Mouse (Mus musculus) limb, embryonic 15.5 days (tissue): ENCODE results near the gene Cd80. TPM values are rescaled to one million over a fixed set of nuclear protein-coding genes. Genes with fewer than 3 reads are reported as not detected.

Experiments
- ATAC-seq: fragments of 200-750 bp; cut with Nextera tagmentation; 2 replicates; pipeline ENCODE4 v1.8.0; 2017; ENCODE audit warnings: low read depth, moderate TSS enrichment; ENCODE audit not compliant: insufficient number of reproducible peaks, low FRiP score, low TSS enrichment
- H3K27ac ChIP-seq: fragments of 300-500 bp; sonication (generic); 2 replicates; pipeline ENCODE4 v1.5.1; 2015; ENCODE audit warnings: moderate library complexity, mild to moderate bottlenecking, inconsistent platforms
- H3K27me3 ChIP-seq: fragments of 300-500 bp; sonication (generic); 2 replicates; pipeline ENCODE4 v1.6.1; 2015; ENCODE audit warnings: inconsistent platforms
- H3K36me3 ChIP-seq: fragments of 300-500 bp; sonication (generic); 2 replicates; pipeline ENCODE4 v1.6.1; 2015; ENCODE audit warnings: inconsistent platforms
- H3K4me1 ChIP-seq: fragments of 300-500 bp; sonication (generic); 2 replicates; pipeline ENCODE4 v1.6.1; 2015; ENCODE audit warnings: inconsistent platforms
- H3K4me2 ChIP-seq: fragments of 300-500 bp; sonication (generic); 2 replicates; pipeline ENCODE4 v1.6.1; 2015; ENCODE audit warnings: mild to moderate bottlenecking, inconsistent platforms
- H3K4me3 ChIP-seq: fragments of 300-500 bp; sonication (generic); 2 replicates; pipeline ENCODE4 v1.5.1; 2015; ENCODE audit warnings: mild to moderate bottlenecking, inconsistent platforms
- H3K9ac ChIP-seq: fragments of 300-500 bp; sonication (generic); 2 replicates; pipeline ENCODE4 v1.6.1; 2015; ENCODE audit warnings: inconsistent platforms
- H3K9me3 ChIP-seq: fragments of 300-500 bp; sonication (generic); 2 replicates; pipeline ENCODE4 v1.6.1; 2016; ENCODE audit warnings: inconsistent platforms
- WGBS: fragments of 180-500 bp; shearing (Covaris S2); methylation state at CpG from one replicate; pipeline ENCODE4 v1.1.7; 2015; 5-methylcytosine and 5-hydroxymethylcytosine counted together
- polyA plus RNA-seq: library from polyadenylated mRNA; unstranded; fragments of >200 nt; fragmentation: Nextera tagmentation; extraction: Ambion mirVana; gene quantifications from 2 replicates; pipeline ENCODE4 v1.2.1, GENCODE M21; 2015

Cd80 gene
- polyA plus RNA-seq, result 0.35 and 0.38 TPM in 2 replicates

DNA sequence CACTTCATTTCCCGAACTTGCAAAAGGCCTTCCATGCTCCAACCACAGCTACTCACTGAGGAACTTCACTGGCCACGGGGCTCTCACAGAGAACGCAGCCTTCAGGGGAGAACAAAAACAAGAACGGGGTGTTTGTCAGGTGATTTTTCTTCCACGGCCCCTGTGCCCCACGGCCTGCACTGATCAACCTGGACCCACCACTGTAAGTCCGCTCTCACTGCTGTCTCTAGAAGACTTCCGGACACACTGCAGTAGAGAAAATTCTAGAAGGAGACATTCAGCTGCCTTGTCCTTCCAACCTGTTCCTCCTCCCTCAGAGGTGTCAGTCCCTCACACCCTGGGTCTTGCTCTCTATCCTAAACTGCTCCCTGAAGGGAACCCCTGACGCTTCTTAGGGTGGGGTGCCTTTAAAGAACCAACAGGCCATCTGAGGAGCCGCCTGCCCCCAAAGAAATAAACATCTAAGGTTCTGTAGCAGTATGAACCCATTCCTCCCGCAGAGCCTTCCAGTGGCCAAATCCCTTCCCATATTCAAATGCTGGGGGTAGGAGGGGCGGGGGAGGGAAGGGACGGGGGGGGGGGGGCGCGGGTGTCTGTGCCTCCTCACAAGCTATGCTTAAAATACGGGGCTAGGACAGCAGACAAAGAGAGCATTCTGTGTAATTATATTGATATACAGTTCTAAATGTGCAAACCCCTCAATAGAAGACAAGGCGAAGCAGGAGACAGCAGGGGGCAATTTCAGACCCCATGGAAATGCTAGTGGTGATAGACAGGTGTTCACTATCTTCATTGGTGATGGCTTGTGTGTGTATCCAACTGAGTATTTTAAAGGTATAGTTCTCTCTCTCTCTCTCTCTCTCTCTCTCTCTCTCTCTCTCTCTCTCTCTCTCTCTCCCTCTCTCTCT is at the start of gene Cd80:
Gene Cd80 (plus strand): TSS at position 51 of the 908 bp plus-strand sequence.
- H3K4me3 ChIP-seq, result no peak within 1 kb of the TSS
- no peak for ATAC-seq
- H3K27me3 ChIP-seq, result no peaks in the 10 kb centered on the region
- H3K27ac ChIP-seq, result no peak within 1 kb of the TSS
- H3K36me3 ChIP-seq, result no peaks in the 10 kb centered on the region
- peaks cover 9% of the 10 kb centered on the region for H3K4me1 ChIP-seq
- H3K4me2 ChIP-seq, result no peak within 1 kb of the TSS
- no peak within 1 kb of the TSS for H3K9ac ChIP-seq
- H3K9me3 ChIP-seq, result no peaks in the 10 kb centered on the region
- 68% methylated on average over 17 of the region's 17 CpGs for WGBS

DNA sequence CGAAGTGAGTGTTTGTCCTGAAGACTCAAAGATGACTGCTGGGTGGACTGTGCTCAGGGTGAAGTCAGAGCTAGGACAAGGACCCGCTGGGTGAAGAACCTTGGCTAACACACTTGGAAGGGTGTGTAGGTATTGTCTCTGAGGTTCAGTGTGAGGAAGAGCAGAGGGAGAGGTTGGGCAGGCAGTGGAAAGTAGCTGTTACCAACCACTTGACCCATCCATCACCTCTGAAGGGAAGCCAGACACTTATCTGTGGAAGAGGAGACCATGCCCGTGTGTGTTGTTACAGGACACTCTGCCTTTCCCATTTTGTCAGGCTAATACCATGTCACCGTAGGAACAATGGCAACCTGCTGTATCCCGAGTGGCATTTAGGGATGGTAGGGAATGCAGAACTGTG is 49.1 kb upstream of the Cd80 start:
- no peak for ATAC-seq
- Histone ChIP-seq H3K36me3 (no peaks in the 10 kb centered on the region), H3K4me2 (no peak overlapping the region), H3K9me3 (no peaks in the 10 kb centered on the region), H3K9ac (no peak overlapping the region), H3K27me3 (no peaks in the 10 kb centered on the region), H3K4me1 (no peaks in the 10 kb centered on the region), H3K27ac (no peak overlapping the region), H3K4me3 (no peak overlapping the region)
- 77% methylated on average over 5 of the region's 5 CpGs for WGBS

DNA sequence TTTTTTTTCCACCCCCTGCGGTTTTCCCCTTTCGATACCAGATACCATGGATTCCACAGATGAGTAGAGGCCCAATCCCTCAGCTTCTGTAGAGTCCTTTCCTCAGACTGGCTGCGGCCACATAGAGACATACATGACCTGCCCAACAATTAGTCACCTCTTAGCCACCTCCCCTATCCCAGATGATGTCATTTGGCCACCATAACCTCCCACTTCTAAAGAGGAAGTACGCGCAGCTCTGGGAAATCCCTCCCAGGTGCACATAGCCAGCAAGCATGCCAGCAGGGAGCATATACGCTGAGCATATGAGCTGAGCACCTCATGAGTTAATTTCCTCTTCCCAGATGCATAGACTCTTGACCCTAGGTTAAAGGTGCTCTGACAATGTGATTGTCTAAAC is 48.7 kb upstream of the Cd80 start:
- Histone ChIP-seq H3K27ac (no peak overlapping the region), H3K4me1 (no peaks in the 10 kb centered on the region), H3K27me3 (no peaks in the 10 kb centered on the region), H3K9me3 (no peaks in the 10 kb centered on the region), H3K4me3 (no peak overlapping the region), H3K9ac (no peak overlapping the region), H3K4me2 (no peak overlapping the region), H3K36me3 (no peaks in the 10 kb centered on the region)
- ATAC-seq, result no peak
- WGBS, result 79% methylated on average over 6 of the region's 6 CpGs

DNA sequence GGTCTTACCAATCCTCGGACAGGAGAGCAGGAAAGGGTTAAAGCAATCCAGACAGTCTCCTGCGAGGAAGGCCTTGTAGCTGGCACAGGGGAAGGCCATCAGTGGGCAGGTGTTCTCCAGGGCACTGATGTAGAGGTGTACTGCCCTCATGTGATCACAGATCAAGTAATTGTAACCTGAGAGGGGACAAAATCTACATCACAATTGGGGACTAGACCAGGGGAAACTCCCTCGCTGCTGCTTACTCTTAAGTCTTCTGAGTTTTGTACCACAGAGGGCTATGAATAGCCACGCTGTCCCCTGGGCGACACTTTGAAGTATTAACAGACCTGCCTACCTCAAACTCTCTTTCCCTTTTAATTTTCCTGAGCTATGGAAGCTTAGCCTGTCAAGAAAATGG is 47.8 kb upstream of the Cd80 start:
- Histone ChIP-seq H3K36me3 (no peaks in the 10 kb centered on the region), H3K27ac (no peak overlapping the region), H3K4me2 (no peak overlapping the region), H3K27me3 (no peaks in the 10 kb centered on the region), H3K4me3 (no peak overlapping the region), H3K9ac (no peak overlapping the region), H3K4me1 (no peaks in the 10 kb centered on the region), H3K9me3 (no peaks in the 10 kb centered on the region)
- no peak for ATAC-seq
- 37% methylated on average over 5 of the region's 5 CpGs for WGBS

DNA sequence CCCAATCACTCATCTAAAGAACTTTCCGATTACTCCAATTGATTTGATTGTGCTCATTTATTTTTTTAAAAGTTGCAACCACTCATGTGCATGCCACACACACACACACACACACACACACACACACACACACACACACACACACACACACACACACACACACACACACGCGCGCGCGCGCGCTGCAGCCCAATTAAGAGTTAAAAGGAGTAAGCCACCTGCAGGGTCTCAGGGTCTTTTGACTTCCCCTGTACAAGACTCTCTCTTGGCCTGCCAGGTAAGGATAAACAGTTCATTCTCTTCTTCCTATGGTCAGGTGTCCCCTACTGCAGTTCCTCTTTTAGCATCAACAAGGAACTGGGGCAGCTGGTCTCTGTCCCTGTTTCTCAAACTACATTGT is 46.9 kb upstream of the Cd80 start:
- Histone ChIP-seq H3K27ac (no peak overlapping the region), H3K4me2 (no peak overlapping the region), H3K4me1 (no peaks in the 10 kb centered on the region), H3K9me3 (no peaks in the 10 kb centered on the region), H3K27me3 (no peaks in the 10 kb centered on the region), H3K4me3 (no peak overlapping the region), H3K36me3 (no peaks in the 10 kb centered on the region), H3K9ac (no peak overlapping the region)
- WGBS, result 94% methylated on average over 8 of the region's 8 CpGs
- no peak for ATAC-seq

DNA sequence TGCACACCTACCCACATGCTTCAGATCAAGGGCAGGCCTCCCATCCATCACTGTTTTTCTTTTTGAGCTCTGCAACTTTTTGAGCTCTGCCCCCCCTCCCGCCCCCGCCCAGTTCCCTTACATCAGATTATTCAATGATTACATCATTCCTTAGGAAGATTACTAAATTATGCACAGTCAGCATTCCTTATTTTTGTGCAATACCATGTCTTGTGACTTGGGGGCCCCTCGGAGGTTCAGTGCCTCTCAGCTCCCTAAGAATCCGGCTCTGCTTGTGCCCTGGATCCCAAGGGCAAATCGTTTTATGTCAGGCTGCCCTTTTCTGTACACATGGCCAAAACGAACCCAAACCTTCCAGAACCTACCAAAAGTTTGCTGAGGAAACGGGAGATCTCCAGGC is 40.4 kb upstream of the Cd80 start:
- 72% methylated on average over 7 of the region's 7 CpGs for whole genome bisulfite sequencing
- no peak overlapping the region for H3K27ac ChIP-seq
- no peak for ATAC-seq
- no peaks in the 10 kb centered on the region for H3K27me3 ChIP-seq
- H3K4me2 ChIP-seq, result no peak overlapping the region
- no peaks in the 10 kb centered on the region for H3K9me3 ChIP-seq
- no peaks in the 10 kb centered on the region for H3K36me3 ChIP-seq
- H3K9ac ChIP-seq, result no peak overlapping the region
- H3K4me3 ChIP-seq, result no peak overlapping the region
- no peaks in the 10 kb centered on the region for H3K4me1 ChIP-seq

DNA sequence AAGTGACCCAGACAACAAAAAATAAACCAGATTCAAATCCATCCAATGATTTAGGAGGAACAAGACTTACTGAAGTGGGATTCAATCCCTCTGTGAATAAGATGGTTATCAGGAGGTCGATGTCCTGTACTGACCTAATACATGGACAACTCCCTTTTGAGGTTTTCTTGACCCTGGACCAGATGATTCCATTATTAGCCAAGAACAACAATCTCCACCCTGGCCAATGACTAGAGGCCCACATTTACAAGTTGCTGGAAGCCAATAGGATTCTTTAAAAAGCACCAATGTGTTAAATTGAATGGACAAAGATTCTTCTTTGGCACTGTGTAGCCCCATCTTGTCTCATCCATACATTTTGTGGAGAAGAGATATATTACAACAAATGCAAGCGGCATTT is 30.0 kb upstream of the Cd80 start:
- Histone ChIP-seq H3K4me1 (no peaks in the 10 kb centered on the region), H3K9ac (no peak overlapping the region), H3K4me3 (no peak overlapping the region), H3K4me2 (no peak overlapping the region), H3K27ac (no peak overlapping the region), H3K36me3 (no peaks in the 10 kb centered on the region), H3K27me3 (no peaks in the 10 kb centered on the region), H3K9me3 (no peaks in the 10 kb centered on the region)
- WGBS, result 82% methylated on average over 2 of the region's 2 CpGs
- ATAC-seq, result no peak

DNA sequence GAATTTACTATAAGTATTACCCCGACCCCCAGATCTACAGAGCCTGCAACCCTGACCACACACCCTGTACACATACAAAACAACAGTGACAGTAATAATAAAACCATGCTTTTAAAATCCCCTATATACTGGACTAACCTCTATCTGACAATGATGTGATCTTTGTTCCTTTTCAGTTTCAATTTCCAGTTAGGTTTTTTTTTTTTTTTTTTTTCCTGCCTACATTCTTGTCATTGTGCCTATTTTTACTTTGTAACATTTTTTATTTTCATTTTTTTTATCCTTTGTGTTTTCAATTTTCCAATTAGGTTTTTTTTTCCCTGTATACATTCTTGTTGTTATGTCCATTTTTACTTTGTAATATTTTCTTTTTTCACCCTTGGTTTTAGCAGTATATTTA is 29.6 kb upstream of the Cd80 start:
- no peaks in the 10 kb centered on the region for H3K27me3 ChIP-seq
- H3K4me3 ChIP-seq, result no peak overlapping the region
- H3K9me3 ChIP-seq, result no peaks in the 10 kb centered on the region
- H3K4me2 ChIP-seq, result no peak overlapping the region
- 75% methylated on average over 1 of the region's 1 CpGs for WGBS
- no peak overlapping the region for H3K9ac ChIP-seq
- H3K27ac ChIP-seq, result no peak overlapping the region
- ATAC-seq, result no peak
- H3K4me1 ChIP-seq, result no peaks in the 10 kb centered on the region
- H3K36me3 ChIP-seq, result no peaks in the 10 kb centered on the region

DNA sequence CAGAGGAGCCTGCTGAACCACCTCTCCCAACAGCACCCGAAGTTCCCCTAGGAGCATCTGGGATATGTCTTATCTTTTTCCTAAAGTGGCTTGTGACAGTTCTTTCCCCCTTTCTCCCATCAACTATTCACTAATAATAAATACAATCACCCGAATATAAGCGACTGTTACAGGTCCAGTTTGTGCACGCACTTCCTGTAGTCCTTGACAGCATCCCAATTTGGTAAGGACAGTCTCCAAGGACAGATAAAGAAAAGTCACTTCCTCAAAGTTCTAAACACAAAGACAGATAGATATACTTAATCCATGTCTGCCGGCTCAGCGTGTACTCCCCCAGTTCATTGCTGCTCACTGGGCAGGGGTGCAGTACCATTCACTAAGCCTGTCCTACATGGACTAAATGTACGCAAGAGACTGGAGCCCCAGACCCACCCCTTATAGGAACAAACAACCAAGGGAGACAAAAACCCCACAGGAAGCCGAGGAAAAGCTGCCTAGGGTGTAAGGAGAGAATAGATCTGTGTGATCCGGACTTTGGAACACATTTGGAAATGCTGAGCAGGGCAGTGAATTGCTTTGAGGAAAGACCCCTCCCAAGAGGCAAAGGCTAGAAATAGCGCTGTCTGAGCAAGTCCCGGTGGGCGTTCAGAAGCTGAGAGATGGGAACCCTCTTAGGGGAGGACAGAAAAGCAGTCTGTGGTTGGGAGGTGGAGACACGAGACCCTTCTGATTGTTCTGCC is 23.7 kb upstream of the Cd80 start:
- Histone ChIP-seq H3K4me2 (no peak overlapping the region), H3K9ac (no peak overlapping the region), H3K4me3 (no peak overlapping the region), H3K4me1 (no peaks in the 10 kb centered on the region), H3K9me3 (no peaks in the 10 kb centered on the region), H3K27me3 (no peaks in the 10 kb centered on the region), H3K36me3 (no peaks in the 10 kb centered on the region), H3K27ac (no peak overlapping the region)
- WGBS, result 71% methylated on average over 13 of the region's 13 CpGs
- no peak for ATAC-seq

DNA sequence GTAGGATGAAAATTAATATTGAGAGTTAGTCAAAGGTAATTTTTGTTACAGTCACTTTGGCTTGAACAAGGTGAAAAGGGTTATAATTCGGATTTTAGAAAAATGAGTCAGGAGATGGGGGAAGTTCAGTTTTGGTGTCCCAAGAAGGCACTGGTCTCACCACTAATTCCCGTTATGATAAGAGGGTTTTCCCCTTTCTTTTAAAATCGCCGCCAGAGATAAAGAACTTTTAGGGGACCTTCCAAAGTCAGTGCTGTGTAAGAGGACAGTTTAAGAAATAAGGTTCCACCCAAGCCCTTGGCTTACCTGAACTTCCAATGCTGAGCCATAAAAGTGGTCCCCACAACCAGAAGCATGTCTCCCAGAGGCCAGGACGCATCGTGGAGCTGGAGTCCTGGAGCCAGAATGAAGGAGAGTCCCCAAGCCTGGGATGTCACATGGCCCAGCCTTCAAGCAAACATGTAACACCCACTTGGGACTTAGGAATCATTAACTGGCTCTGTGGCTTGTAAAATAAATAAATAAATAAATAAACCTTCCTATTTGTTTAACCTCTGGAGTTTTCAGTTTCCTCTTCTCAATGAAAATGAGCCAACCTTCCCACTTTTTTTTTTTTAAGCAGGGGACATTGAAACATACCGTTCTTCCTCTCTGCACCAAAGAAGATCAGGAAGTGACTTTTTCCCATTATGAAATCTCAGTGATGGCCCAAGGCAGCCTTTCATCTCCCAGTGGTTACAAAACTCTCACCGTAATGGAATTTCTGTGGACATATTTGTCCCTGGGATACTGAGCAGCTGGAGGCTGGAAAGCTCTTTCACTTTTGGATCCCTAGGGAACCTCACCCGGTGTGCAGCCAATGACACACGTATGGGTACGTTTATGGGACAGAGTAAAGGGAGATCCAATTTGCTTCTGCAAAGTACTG is 22.6 kb upstream of the Cd80 start, which contains the start of gene Pla1a:
Gene Pla1a (minus strand): TSS at position 648 of the 928 bp plus-strand sequence.
- Histone ChIP-seq H3K4me3 (no peak within 1 kb of the TSS), H3K4me2 (no peak within 1 kb of the TSS), H3K4me1 (no peaks in the 10 kb centered on the region), H3K9me3 (no peaks in the 10 kb centered on the region), H3K27ac (no peak within 1 kb of the TSS), H3K9ac (no peak within 1 kb of the TSS), H3K36me3 (no peaks in the 10 kb centered on the region), H3K27me3 (no peaks in the 10 kb centered on the region)
- 65% methylated on average over 11 of the region's 11 CpGs for WGBS
- ATAC-seq, result no peak

DNA sequence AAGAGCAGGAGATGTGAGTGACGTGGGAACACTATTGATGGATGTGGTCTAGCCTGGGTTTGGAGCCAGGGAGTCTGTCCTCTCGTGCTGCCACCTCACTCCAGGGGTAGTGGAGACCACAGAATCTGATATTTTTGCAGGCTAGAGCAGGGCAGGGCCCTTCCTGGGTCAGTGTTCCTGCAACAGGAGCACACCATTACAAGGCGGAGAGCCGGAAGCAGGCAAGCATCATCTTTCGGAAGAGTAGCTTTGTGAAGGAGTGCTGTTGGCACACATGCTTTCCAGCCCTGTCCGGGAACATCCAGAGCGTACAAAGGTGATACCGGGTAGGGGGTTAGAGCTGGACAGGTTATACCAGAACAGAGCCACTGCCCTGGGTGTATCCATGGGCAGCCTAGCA is 21.8 kb upstream of the Cd80 start:
- Histone ChIP-seq H3K4me2 (no peak overlapping the region), H3K4me3 (no peak overlapping the region), H3K36me3 (no peaks in the 10 kb centered on the region), H3K9me3 (no peaks in the 10 kb centered on the region), H3K27ac (no peak overlapping the region), H3K4me1 (no peaks in the 10 kb centered on the region), H3K27me3 (no peaks in the 10 kb centered on the region), H3K9ac (no peak overlapping the region)
- 82% methylated on average over 8 of the region's 8 CpGs for WGBS
- ATAC-seq, result no peak
